Mouse (Mus musculus) neural tube, embryonic 12.5 days (tissue): ENCODE data around the gene Shoc2. TPM values are rescaled to one million over a fixed set of nuclear protein-coding genes. Genes with fewer than 3 reads are reported as not detected.

Experiments used
- ATAC-seq: fragments of 200-750 bp; cut with Nextera tagmentation; 2 replicates; pipeline ENCODE4 v1.8.0; 2017; ENCODE audit warnings: low read depth, mild to moderate bottlenecking, moderate TSS enrichment, moderate library complexity; ENCODE audit not compliant: low FRiP score
- H3K27ac ChIP-seq: fragments of 300-500 bp; sonication (generic); 2 replicates; pipeline ENCODE4 v1.5.1; 2016
- H3K27me3 ChIP-seq: fragments of 300-500 bp; sonication (generic); replicated peaks from 2 replicates; pipeline ENCODE4 v1.6.1; 2016; ENCODE audit warnings: mild to moderate bottlenecking
- H3K36me3 ChIP-seq: fragments of 300-500 bp; sonication (generic); 2 replicates; pipeline ENCODE4 v1.6.1; 2016; ENCODE audit warnings: mild to moderate bottlenecking
- H3K4me1 ChIP-seq: fragments of 300-500 bp; sonication (generic); 2 replicates; pipeline ENCODE4 v1.6.1; 2016
- H3K4me2 ChIP-seq: fragments of 300-500 bp; sonication (generic); replicated peaks from 2 replicates; pipeline ENCODE4 v1.6.1; 2016; ENCODE audit warnings: mild to moderate bottlenecking
- H3K4me3 ChIP-seq: fragments of 300-500 bp; sonication (generic); 2 replicates; pipeline ENCODE4 v1.5.1; 2016
- H3K9ac ChIP-seq: fragments of 300-500 bp; sonication (generic); 2 replicates; pipeline ENCODE4 v1.6.1; 2016; ENCODE audit warnings: mild to moderate bottlenecking
- H3K9me3 ChIP-seq: fragments of 300-500 bp; sonication (generic); 2 replicates; pipeline ENCODE4 v1.6.1; 2016; ENCODE audit warnings: mild to moderate bottlenecking
- WGBS: fragments of 180-500 bp; shearing (Covaris S2); methylation state at CpG from one replicate; pipeline ENCODE4 v1.1.7; 2016; 5-methylcytosine and 5-hydroxymethylcytosine counted together
- polyA plus RNA-seq: library from polyadenylated mRNA; unstranded; fragments of >200 nt; fragmentation: Nextera tagmentation; extraction: Ambion mirVana; gene quantifications from 2 replicates; pipeline ENCODE4 v1.2.1, GENCODE M21; 2016

The Shoc2 gene
- polyA plus RNA-seq, 1 experiment from 2014 or later, result 72.0 TPM

- Histone ChIP-seq H3K36me3 (no peaks in the 10 kb centered on the region), H3K4me3 (no peak overlapping the region), H3K4me1 (peaks cover 10% of the 10 kb centered on the region; the same call in 1 of the 2 replicates), H3K9me3 (no peaks in the 10 kb centered on the region), H3K4me2 (no peak overlapping the region), H3K9ac (no peak overlapping the region), H3K27ac (no peak overlapping the region), H3K27me3 (no peaks in the 10 kb centered on the region)
- WGBS, result 11% methylated on average over 10 of the region's 10 CpGs
- ATAC-seq, result peak; percentile 79
These were observed 132.6 kb downstream of the Shoc2 start for GRCm38 (mm10) chr19:54076362-54077349.

- ATAC-seq, result no peak
- peaks cover 8% of the 10 kb centered on the region; the same call in 1 of the 2 replicates for H3K4me1 ChIP-seq
- 88% methylated on average over 9 of the region's 9 CpGs for WGBS
- H3K9me3 ChIP-seq, result no peaks in the 10 kb centered on the region
- H3K27ac ChIP-seq, result no peak overlapping the region
- no peak overlapping the region for H3K4me2 ChIP-seq
- no peaks in the 10 kb centered on the region for H3K27me3 ChIP-seq
- H3K9ac ChIP-seq, result no peak overlapping the region
- H3K36me3 ChIP-seq, result no peaks in the 10 kb centered on the region
- no peak overlapping the region for H3K4me3 ChIP-seq
These were observed 137.2 kb downstream of the Shoc2 start for GRCm38 (mm10) chr19:54081303-54081702.

- Histone ChIP-seq H3K9ac (no peak overlapping the region), H3K36me3 (no peaks in the 10 kb centered on the region), H3K4me2 (no peak overlapping the region), H3K27ac (no peak overlapping the region), H3K27me3 (no peaks in the 10 kb centered on the region), H3K9me3 (no peaks in the 10 kb centered on the region), H3K4me1 (peaks cover 5% of the 10 kb centered on the region; the same call in 1 of the 2 replicates), H3K4me3 (no peak overlapping the region)
- no peak for ATAC-seq
- WGBS, result 87% methylated on average over 9 of the region's 9 CpGs
These were observed 137.6 kb downstream of the Shoc2 start for GRCm38 (mm10) chr19:54081716-54082165.

Other genes starting within 250 kb of the Shoc2 start
- gene Pdcd4, start 52.1 kb upstream of the Shoc2 start, polyA plus RNA-seq, result 84.0 and 86.4 TPM in 2 replicates
- 120 and 121 TPM in 2 replicates for gene Bbip1, start 321 bp downstream of the Shoc2 start, polyA plus RNA-seq
- gene Adra2a, start 99.8 kb downstream of the Shoc2 start, polyA plus RNA-seq, result 2.7 and 3.6 TPM in 2 replicates